Mouse (Mus musculus) ES-Bruce4 (cell line): ENCODE data around the gene Dbndd2. TPM values are rescaled to one million over a fixed set of nuclear protein-coding genes. Genes with fewer than 3 reads are reported as not detected.
A peak's percentile ranks its signal among the peaks of the same experiment; 100 is the strongest.

Experiments used
- H3K27ac ChIP-seq: 2 replicates; pipeline ENCODE4 v1.5.1; 2012; ENCODE audit warnings: low read length, inconsistent platforms; ENCODE audit not compliant: insufficient read depth
- H3K27me3 ChIP-seq: 2 replicates; pipeline ENCODE4 v1.6.1; 2012; ENCODE audit warnings: mild to moderate bottlenecking, low read length, inconsistent platforms; ENCODE audit not compliant: control insufficient read depth, poor library complexity, insufficient read depth, severe bottlenecking
- H3K36me3 ChIP-seq: 2 replicates; pipeline ENCODE4 v1.6.1; 2012; ENCODE audit warnings: inconsistent platforms, mild to moderate bottlenecking, low read length, moderate library complexity; ENCODE audit not compliant: control insufficient read depth, poor library complexity, insufficient read depth, severe bottlenecking
- H3K4me1 ChIP-seq: one replicate; pipeline ENCODE4 v1.8.1; 2011; ENCODE audit warnings: low read length; ENCODE audit not compliant: control insufficient read depth, insufficient read depth
- H3K4me3 ChIP-seq: 2 replicates; pipeline ENCODE4 v1.5.1; 2011; ENCODE audit warnings: low read depth, mild to moderate bottlenecking, low read length
- H3K9ac ChIP-seq: 2 replicates; pipeline ENCODE4 v1.6.1; 2012; ENCODE audit warnings: low read depth, mild to moderate bottlenecking, inconsistent platforms; ENCODE audit not compliant: poor library complexity, severe bottlenecking
- H3K9me3 ChIP-seq: replicated peaks from 2 replicates; pipeline ENCODE4 v1.6.1; 2012; ENCODE audit warnings: mild to moderate bottlenecking, low read length, inconsistent platforms; ENCODE audit not compliant: control insufficient read depth, poor library complexity, insufficient read depth, severe bottlenecking
- CTCF ChIP-seq: IDR thresholded peaks from one replicate; pipeline ENCODE4 v1.8.1; 2011; ENCODE audit warnings: low read depth, low read length
- EP300 ChIP-seq: IDR thresholded peaks from 2 replicates; pipeline ENCODE4 v1.6.1; 2011; ENCODE audit warnings: low read depth, low read length; ENCODE audit not compliant: insufficient read depth
- POLR2A ChIP-seq: IDR thresholded peaks from one replicate; pipeline ENCODE4 v1.8.1; 2011; ENCODE audit warnings: low read length; ENCODE audit not compliant: insufficient read depth
- polyA plus RNA-seq: library from polyadenylated mRNA; stranded (reverse); fragments of >200 nt; gene quantifications from 2 replicates; pipeline ENCODE4 v1.2.4, GENCODE M21; 2011; ENCODE audit warnings: low read depth; ENCODE audit not compliant: missing spikeins, insufficient read depth, insufficient read length

The Dbndd2 gene
- polyA plus RNA-seq, result 6.4 and 7.1 TPM in 2 replicates

DNA sequence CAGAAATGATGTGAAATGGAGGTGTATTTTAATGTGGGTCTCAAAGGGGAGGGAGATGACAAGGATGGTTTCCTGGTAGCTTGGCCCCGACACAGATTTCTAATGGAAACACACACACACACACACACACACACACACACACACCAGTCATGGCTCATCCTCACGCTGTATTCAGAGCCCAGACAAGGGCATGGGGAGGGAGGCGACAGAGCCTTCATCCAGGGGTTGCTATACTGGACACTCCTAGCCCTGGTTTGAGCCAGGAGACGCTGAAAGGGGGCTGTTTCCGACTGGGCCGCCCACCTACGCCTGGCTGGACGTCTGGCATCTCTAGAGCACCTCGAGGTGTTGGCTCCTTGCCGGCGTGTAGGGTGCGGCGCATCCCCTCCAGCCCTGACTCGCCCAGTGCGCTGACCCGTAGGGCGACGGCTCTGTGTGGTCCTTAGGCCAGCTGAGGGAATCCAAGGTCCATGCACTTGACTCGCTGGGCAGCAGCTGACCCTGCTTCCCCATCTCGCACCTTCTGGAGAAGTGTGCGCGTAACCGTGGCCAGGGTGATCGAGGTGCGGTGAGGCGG is at the start of gene Dbndd2:
Dbndd2 (plus strand) TSS at position 426 of the 577 bp plus-strand sequence.
- no peaks in the 10 kb centered on the region for H3K4me1 ChIP-seq
- H3K27me3 ChIP-seq, result peaks cover 5% of the 10 kb centered on the region
- H3K36me3 ChIP-seq, result no peaks in the 10 kb centered on the region
- H3K9ac ChIP-seq, result peak within 1 kb of the TSS; percentile 68
- H3K4me3 ChIP-seq, result peak within 1 kb of the TSS; percentile 74
- no peak within 1 kb of the TSS for H3K27ac ChIP-seq
- H3K9me3 ChIP-seq, result no peaks in the 10 kb centered on the region
- TF ChIP-seq POLR2A, result no peak

DNA sequence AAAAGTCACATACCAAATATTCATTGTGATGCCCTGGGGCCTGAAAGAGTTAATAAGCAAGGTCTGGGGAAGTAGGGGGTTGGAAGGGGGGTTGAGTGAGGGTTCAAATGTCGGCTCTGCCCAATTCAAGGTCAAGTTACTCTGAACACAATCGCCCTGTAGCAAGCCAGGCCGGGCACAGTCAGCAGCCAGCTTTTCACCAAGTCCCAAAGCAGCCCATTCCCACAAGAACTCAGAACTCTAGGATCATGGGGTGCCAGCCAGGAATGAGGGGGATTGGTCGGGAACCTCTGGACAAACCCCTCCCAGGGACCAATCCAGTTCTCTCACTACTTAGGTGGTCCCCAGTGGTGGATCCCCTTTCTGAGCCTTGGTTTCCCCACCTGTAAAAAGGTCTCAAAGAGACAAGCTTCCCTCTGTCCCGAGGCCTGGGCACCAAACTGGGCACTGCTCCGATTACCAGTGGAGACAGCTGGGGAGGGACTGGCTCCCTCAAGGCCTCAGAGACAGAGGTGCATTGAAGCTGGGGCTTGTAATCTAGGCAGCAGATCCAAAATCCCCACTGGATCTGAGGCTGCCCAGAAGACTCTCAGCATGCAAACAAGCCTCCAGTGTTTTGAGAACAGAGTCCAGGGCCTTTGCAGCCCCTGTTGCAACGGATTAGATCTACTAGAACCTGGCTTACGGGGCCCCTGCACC is 49.5 kb upstream of the Dbndd2 start:
- Histone ChIP-seq H3K27ac (no peak overlapping the region), H3K9ac (peak overlapping the region; percentile 14; the same call in 1 of the 2 replicates), H3K27me3 (no peaks in the 10 kb centered on the region), H3K9me3 (no peaks in the 10 kb centered on the region), H3K36me3 (no peaks in the 10 kb centered on the region), H3K4me3 (no peak overlapping the region), H3K4me1 (peaks cover 29% of the 10 kb centered on the region)
- TF ChIP-seq EP300, result no peak
- TF ChIP-seq POLR2A, result no peak
- no peak for TF ChIP-seq CTCF

DNA sequence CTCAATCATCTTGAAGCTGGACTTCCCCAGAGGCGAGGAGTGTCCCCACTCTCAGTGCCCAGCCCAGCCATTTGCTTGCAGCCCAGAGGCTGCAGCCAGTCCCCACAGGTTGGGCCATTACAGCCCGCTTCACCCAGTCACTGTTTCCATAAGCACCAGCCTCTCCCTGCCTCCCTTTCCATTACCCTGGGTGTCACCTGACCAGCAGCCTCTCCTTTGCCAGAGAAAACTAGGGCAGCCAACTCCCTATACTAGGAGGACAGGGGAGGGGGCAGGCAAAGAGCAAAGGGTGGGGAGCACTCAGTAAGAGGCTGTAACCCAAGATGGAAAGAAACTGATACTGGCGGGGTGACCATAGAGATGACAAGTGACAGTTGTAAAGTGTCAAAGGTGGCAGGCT is 48.9 kb upstream of the Dbndd2 start:
- TF ChIP-seq CTCF (no peak), POLR2A (no peak), EP300 (no peak)
- no peak overlapping the region for H3K27ac ChIP-seq
- H3K4me3 ChIP-seq, result no peak overlapping the region
- no peaks in the 10 kb centered on the region for H3K9me3 ChIP-seq
- peak overlapping the region; percentile 14; the same call in 1 of the 2 replicates for H3K9ac ChIP-seq
- H3K36me3 ChIP-seq, result no peaks in the 10 kb centered on the region
- peaks cover 27% of the 10 kb centered on the region for H3K4me1 ChIP-seq
- H3K27me3 ChIP-seq, result no peaks in the 10 kb centered on the region

DNA sequence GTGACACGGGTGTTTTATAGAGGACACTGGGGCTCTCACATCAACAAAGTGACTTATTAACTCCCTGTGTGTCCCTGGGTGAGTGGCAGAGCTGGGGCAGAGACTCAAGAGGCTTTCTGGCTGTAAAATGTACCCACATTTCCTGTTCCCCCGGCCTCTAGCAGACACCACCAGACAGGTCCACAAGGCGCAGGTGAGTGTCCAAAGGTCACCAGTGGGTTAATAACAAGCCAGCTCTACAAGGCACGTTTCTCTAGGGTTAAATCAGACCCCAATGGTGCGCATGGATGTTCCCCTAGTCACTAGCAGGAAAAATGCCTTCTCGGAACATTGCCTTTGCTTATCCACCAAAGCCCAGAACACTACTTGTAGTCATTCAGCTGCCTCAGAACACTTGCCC is 48.2 kb upstream of the Dbndd2 start:
- TF ChIP-seq POLR2A (no peak), EP300 (no peak), CTCF (no peak)
- Histone ChIP-seq H3K4me3 (no peak overlapping the region), H3K9ac (no peak overlapping the region), H3K27ac (no peak overlapping the region), H3K4me1 (peaks cover 24% of the 10 kb centered on the region), H3K9me3 (no peaks in the 10 kb centered on the region), H3K36me3 (no peaks in the 10 kb centered on the region), H3K27me3 (no peaks in the 10 kb centered on the region)

DNA sequence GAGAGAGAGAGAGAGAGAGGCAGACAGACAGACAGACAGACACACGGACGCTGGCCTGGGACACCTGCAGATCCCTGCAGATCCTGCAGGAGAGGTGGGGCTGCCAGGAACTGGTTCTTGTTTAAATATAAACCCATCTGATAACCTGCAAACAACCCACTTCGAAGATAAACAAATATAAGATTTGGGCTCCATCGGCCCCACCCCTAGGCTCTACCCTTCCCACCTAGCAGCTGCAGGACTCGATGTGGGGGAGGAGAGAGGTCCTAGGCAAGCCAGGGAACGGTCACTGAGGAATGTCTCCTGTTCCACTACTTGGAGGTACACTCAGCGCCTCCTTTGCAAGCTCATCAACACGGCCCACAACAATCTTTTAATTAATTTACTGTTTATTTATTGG is 47.6 kb upstream of the Dbndd2 start:
- no peak overlapping the region for H3K9ac ChIP-seq
- H3K27ac ChIP-seq, result no peak overlapping the region
- H3K4me1 ChIP-seq, result peaks cover 24% of the 10 kb centered on the region
- H3K9me3 ChIP-seq, result no peaks in the 10 kb centered on the region
- H3K36me3 ChIP-seq, result no peaks in the 10 kb centered on the region
- TF ChIP-seq CTCF (no peak), EP300 (no peak), POLR2A (no peak)
- no peaks in the 10 kb centered on the region for H3K27me3 ChIP-seq
- no peak overlapping the region for H3K4me3 ChIP-seq

DNA sequence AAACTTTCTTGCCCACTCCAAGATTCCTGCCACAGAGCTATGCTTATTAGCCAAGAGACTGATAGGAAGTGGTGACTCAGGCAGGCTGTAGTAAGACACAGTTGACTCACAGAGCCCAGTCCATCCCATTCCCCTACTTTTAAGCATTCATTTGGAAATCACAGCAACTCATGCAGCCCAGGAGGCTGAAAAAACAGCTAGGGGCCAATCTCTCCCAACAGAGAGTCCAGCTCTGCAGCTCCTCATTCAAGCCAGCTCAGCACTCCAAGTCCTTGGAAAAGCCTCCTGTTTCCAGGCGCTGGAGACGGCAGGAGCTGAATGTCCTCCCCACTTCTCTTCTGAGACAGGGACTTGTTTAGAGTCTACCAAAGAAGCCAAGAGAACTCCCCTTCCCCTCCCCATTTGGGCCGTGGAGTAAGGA is 46.9 kb upstream of the Dbndd2 start:
- no peak overlapping the region for H3K27ac ChIP-seq
- no peak overlapping the region for H3K9ac ChIP-seq
- H3K27me3 ChIP-seq, result no peaks in the 10 kb centered on the region
- no peak for TF ChIP-seq POLR2A
- no peak for TF ChIP-seq CTCF
- no peak for TF ChIP-seq EP300
- no peak overlapping the region for H3K4me3 ChIP-seq
- no peaks in the 10 kb centered on the region for H3K36me3 ChIP-seq
- no peaks in the 10 kb centered on the region for H3K9me3 ChIP-seq
- H3K4me1 ChIP-seq, result peaks cover 24% of the 10 kb centered on the region
